Mouse (Mus musculus) CH12.LX (cell line): Measurements from ENCODE around the gene Clspn.

Experiments
- CHD2 ChIP-seq: IDR thresholded peaks from 2 replicates; pipeline ENCODE4 v1.6.1; 2011; ENCODE audit warnings: low read length, improper control_type of control experiment
- CTCF ChIP-seq, 2 experiments: IDR thresholded peaks in 1 of 2; conservative IDR thresholded peaks in 1 of 2; 2 replicates each; pipeline ENCODE4 v1.5.1; 2011 to 2012; ENCODE audit warnings: low read depth in 2 of 2, low read length in 2 of 2, improper control_type of control experiment in 1 of 2, inconsistent platforms in 1 of 2, mild to moderate bottlenecking in 1 of 2, moderate library complexity in 1 of 2
- IRF4 ChIP-seq: IDR thresholded peaks from 2 replicates; pipeline ENCODE4 v1.6.1; 2014; ENCODE audit warnings: low read depth, mild to moderate bottlenecking, inconsistent platforms, low read length, improper control_type of control experiment
- MAZ ChIP-seq: IDR thresholded peaks from 2 replicates; pipeline ENCODE4 v1.6.1; 2012; ENCODE audit warnings: low read depth, mild to moderate bottlenecking, inconsistent platforms, low read length, improper control_type of control experiment, moderate library complexity
- POLR2A ChIP-seq: IDR thresholded peaks from 2 replicates; pipeline ENCODE4 v1.6.1; 2011; ENCODE audit warnings: low read depth, mild to moderate bottlenecking, improper control_type of control experiment, low read length
- POLR2AphosphoS2 ChIP-seq: IDR thresholded peaks from 2 replicates; pipeline ENCODE4 v1.6.1; 2011; ENCODE audit warnings: low read depth, low read length, improper control_type of control experiment
- SIN3A ChIP-seq: IDR thresholded peaks from 2 replicates; pipeline ENCODE4 v1.6.1; 2012; ENCODE audit warnings: low read length, improper control_type of control experiment, inconsistent platforms
- UBTF ChIP-seq: IDR thresholded peaks from 2 replicates; pipeline ENCODE4 v1.6.1; 2012; ENCODE audit warnings: low read depth, mild to moderate bottlenecking, inconsistent platforms, low read length, improper control_type of control experiment, moderate library complexity
- ZKSCAN1 ChIP-seq: IDR thresholded peaks from 2 replicates; pipeline ENCODE4 v1.6.1; 2012; ENCODE audit warnings: low read depth, inconsistent platforms, low read length, improper control_type of control experiment, borderline replicate concordance

- no peak for TF ChIP-seq IRF4
- TF ChIP-seq POLR2AphosphoS2, result no peak
- TF ChIP-seq MAZ, result no peak
- TF ChIP-seq POLR2A, result no peak
- TF ChIP-seq CTCF (conservative IDR thresholded peaks at IDR 0.05 in 1 of 2, IDR thresholded peaks at IDR 0.05 in 1 of 2; ENCODE audit: low read depth in 2 of 2, low read length in 2 of 2), result no peak
- no peak for TF ChIP-seq UBTF
- no peak for TF ChIP-seq CHD2
- no peak for TF ChIP-seq SIN3A
- TF ChIP-seq ZKSCAN1, result no peak
Measured at GRCm38 (mm10) chr4:126611991-126612390, 55.3 kb downstream of the Clspn start.
